Mouse (Mus musculus): Measurements from ENCODE around the gene Hspb9. TPM values are rescaled to one million over a fixed set of nuclear protein-coding genes. Genes with fewer than 3 reads are reported as not detected.

Hspb9 gene
- polyA plus RNA-seq, 1 experiment from 2014 or later = 0.24 TPM

DNA sequence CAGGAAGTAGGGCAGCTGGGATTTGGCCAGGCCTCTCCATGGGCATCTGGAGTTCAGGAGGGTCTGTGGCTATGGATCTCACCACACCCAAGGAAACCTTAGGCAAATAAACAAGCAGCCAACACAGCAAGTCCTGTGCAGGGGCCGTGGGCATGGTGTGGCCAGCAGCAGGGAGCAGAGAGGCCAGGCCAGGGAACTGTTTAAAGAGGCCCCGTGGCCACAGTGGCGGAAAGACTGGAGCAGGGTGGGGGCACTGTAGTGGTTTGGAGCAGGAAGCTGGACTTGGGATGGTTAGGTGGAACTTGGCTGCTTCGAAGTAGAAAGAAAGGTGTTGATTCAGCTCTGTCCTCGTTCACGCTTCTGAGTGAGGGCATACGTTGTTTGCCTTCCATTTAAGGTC lies 26.4 kb upstream of the Hspb9 start:
- 71% methylated on average over 7 of the region's 7 CpGs for WGBS
- H3K36me3 ChIP-seq (ENCODE audit: control insufficient read depth, insufficient read depth) = no peaks in the 10 kb centered on the region
- no peak for ATAC-seq (replicated peaks; ENCODE audit: extremely low read depth, insufficient read depth, low FRiP score)
- no peaks in the 10 kb centered on the region for H3K9me3 ChIP-seq (replicated peaks; ENCODE audit: control insufficient read depth, low read length)
- no peak overlapping the region for H3K9ac ChIP-seq (ENCODE audit: low read length)
- peaks cover 9% of the 10 kb centered on the region for H3K27me3 ChIP-seq (ENCODE audit: control insufficient read depth, insufficient read depth, low read length)
- no peak overlapping the region for H3K4me3 ChIP-seq (ENCODE audit: low read length)
- peaks cover 10% of the 10 kb centered on the region for H3K4me1 ChIP-seq (ENCODE audit: control insufficient read depth, insufficient read depth, low read length)
- no peak overlapping the region for H3K27ac ChIP-seq (ENCODE audit: low read length)
- no peak overlapping the region for H3K4me2 ChIP-seq (ENCODE audit: low read depth, low read length)

DNA sequence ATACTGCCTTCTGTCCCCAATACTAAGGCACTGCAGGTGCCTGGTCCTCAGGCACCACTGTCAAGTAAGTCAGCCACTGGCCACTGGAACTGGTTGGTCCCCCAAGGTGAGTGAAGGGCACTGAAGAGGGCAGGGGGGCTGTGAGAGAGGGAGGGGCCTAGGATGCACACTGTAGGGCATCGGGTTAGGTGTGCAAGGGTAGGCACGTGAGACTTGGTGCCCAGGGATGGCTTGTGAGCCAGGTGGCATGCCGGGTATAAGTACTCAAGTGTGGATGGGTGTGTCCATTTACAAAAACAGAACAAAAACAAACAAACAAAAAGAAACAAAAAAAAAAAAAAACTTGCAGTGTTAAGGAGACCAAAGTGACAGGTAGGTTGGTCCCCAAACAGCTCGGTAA lies 25.2 kb upstream of the Hspb9 start:
- ATAC-seq (replicated peaks; ENCODE audit: extremely low read depth, insufficient read depth, low FRiP score) = no peak
- H3K4me3 ChIP-seq (ENCODE audit: low read length) = no peak overlapping the region
- no peak overlapping the region for H3K9ac ChIP-seq (ENCODE audit: low read length)
- 59% methylated on average over 4 of the region's 4 CpGs for WGBS
- H3K27ac ChIP-seq (ENCODE audit: low read length) = no peak overlapping the region
- no peaks in the 10 kb centered on the region for H3K9me3 ChIP-seq (replicated peaks; ENCODE audit: control insufficient read depth, low read length)
- no peak overlapping the region for H3K4me2 ChIP-seq (ENCODE audit: low read depth, low read length)
- no peaks in the 10 kb centered on the region for H3K36me3 ChIP-seq (ENCODE audit: control insufficient read depth, insufficient read depth)
- H3K4me1 ChIP-seq (ENCODE audit: control insufficient read depth, insufficient read depth, low read length) = peaks cover 12% of the 10 kb centered on the region
- peaks cover 16% of the 10 kb centered on the region for H3K27me3 ChIP-seq (ENCODE audit: control insufficient read depth, insufficient read depth, low read length)

DNA sequence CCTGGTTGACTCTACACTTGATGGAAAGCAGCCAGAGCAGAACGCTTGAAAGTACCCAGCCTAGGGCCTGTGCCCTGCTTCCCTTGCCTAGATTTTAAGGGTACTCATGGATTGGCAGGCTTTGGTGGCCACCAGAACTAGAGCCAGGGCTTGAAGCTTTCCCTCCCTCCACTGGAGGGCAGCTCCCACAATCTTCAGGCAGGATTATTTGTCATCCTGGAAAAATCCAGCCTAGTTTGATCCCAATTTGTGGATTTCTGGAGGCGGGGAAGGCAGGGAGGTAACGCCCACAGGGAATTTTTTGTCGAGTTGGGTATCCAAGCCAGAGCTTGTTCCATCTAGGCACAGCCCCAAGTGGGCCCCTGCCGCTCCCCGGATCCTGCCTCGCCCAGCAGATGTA lies 23.3 kb upstream of the Hspb9 start:
- no peak overlapping the region for H3K4me3 ChIP-seq (ENCODE audit: low read length)
- H3K27me3 ChIP-seq (ENCODE audit: control insufficient read depth, insufficient read depth, low read length) = peaks cover 19% of the 10 kb centered on the region
- H3K4me2 ChIP-seq (ENCODE audit: low read depth, low read length) = no peak overlapping the region
- peaks cover 12% of the 10 kb centered on the region for H3K4me1 ChIP-seq (ENCODE audit: control insufficient read depth, insufficient read depth, low read length)
- WGBS = 64% methylated on average over 7 of the region's 7 CpGs
- no peak for ATAC-seq (replicated peaks; ENCODE audit: extremely low read depth, insufficient read depth, low FRiP score)
- no peak overlapping the region for H3K9ac ChIP-seq (ENCODE audit: low read length)
- H3K9me3 ChIP-seq (replicated peaks; ENCODE audit: control insufficient read depth, low read length) = no peaks in the 10 kb centered on the region
- no peak overlapping the region for H3K27ac ChIP-seq (ENCODE audit: low read length)
- no peaks in the 10 kb centered on the region for H3K36me3 ChIP-seq (ENCODE audit: control insufficient read depth, insufficient read depth)

DNA sequence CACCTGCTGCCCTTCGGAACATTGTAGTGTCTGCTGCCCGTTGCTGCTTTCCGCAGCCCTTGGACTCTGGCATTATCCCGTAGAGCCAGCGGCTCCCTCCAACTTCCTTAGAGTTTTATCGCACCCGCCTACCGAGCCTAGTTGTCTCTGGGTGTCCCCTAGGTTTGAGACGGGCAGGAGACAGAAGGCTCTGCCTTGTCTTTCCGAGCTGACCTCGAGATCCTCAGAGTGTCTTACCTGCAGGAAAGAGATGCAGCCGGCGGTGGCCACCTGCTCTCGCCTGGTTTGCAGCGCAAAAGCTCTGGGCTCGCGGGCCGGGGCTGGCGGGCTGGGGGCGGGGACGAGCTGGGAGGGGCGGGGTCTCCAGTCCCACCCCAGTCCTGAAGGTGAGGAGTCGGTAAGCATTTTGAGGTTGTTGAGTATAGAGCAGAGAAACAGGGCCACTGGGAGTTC lies 21.5 kb upstream of the Hspb9 start, which contains the start of gene Zfp385c:
Zfp385c (minus strand) TSS at position 292 of the 453 bp plus-strand sequence.
- 2% methylated on average over 23 of the region's 23 CpGs for WGBS
- ATAC-seq (replicated peaks; ENCODE audit: extremely low read depth, insufficient read depth, low FRiP score) = peak; percentile 41; the same call in 1 of the 2 replicates
- Histone ChIP-seq H3K4me1 (ENCODE audit: control insufficient read depth, insufficient read depth, low read length) (peaks cover 12% of the 10 kb centered on the region), H3K9ac (ENCODE audit: low read length) (peak within 1 kb of the TSS; percentile 49), H3K4me2 (ENCODE audit: low read depth, low read length) (peak within 1 kb of the TSS; percentile 82), H3K4me3 (ENCODE audit: low read length) (peak within 1 kb of the TSS; percentile 50), H3K27ac (ENCODE audit: low read length) (no peak within 1 kb of the TSS), H3K9me3 (replicated peaks; ENCODE audit: control insufficient read depth, low read length) (no peaks in the 10 kb centered on the region), H3K27me3 (ENCODE audit: control insufficient read depth, insufficient read depth, low read length) (peaks cover 19% of the 10 kb centered on the region), H3K36me3 (ENCODE audit: control insufficient read depth, insufficient read depth) (no peaks in the 10 kb centered on the region)

DNA sequence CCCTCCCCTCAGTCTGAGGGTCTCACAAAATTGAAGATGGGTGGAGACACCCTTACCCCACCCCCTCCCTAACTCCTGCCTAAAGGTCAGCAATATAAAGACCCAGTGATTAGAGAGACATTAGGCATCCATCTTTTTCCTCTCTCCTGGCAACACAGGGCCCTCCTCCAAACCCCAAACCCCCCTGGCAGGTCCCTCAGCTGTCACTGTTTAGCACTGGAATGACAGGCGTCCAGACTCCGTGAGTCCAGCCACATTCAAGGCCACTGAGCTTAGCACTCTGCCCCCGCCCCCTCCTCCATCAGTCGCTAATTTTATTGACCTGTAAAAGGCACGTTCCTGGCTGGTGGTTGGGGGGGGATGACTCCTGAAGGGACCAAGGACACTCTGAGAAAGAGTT lies 20.5 kb upstream of the Hspb9 start:
- Histone ChIP-seq H3K27ac (ENCODE audit: low read length) (no peak overlapping the region), H3K4me1 (ENCODE audit: control insufficient read depth, insufficient read depth, low read length) (peaks cover 12% of the 10 kb centered on the region), H3K4me2 (ENCODE audit: low read depth, low read length) (no peak overlapping the region), H3K9me3 (replicated peaks; ENCODE audit: control insufficient read depth, low read length) (no peaks in the 10 kb centered on the region), H3K27me3 (ENCODE audit: control insufficient read depth, insufficient read depth, low read length) (peaks cover 19% of the 10 kb centered on the region), H3K36me3 (ENCODE audit: control insufficient read depth, insufficient read depth) (no peaks in the 10 kb centered on the region), H3K4me3 (ENCODE audit: low read length) (no peak overlapping the region), H3K9ac (ENCODE audit: low read length) (no peak overlapping the region)
- 23% methylated on average over 5 of the region's 5 CpGs for WGBS
- ATAC-seq (replicated peaks; ENCODE audit: extremely low read depth, insufficient read depth, low FRiP score) = no peak

DNA sequence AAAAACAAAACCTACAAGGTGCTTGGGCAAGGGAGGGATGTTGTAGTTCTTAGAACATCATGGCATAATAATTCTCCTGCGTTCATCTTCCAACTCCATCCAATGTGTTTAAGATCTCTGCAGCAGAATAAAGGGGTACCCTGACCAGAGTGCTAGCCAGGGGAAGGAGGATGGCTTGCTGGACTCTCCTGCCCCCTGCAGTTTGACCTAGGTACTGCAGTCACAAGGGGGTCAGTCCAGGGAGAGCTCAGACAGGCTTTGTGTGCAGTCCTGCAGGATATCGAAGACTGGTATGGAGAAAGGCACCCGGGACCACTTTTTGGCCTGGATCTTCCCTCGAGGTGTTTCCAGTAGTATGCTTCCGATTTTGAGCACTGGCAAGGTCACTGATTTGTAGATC lies 18.7 kb upstream of the Hspb9 start:
- Histone ChIP-seq H3K9ac (ENCODE audit: low read length) (no peak overlapping the region), H3K4me2 (ENCODE audit: low read depth, low read length) (no peak overlapping the region), H3K4me1 (ENCODE audit: control insufficient read depth, insufficient read depth, low read length) (peaks cover 12% of the 10 kb centered on the region), H3K9me3 (replicated peaks; ENCODE audit: control insufficient read depth, low read length) (no peaks in the 10 kb centered on the region), H3K4me3 (ENCODE audit: low read length) (no peak overlapping the region), H3K36me3 (ENCODE audit: control insufficient read depth, insufficient read depth) (no peaks in the 10 kb centered on the region), H3K27ac (ENCODE audit: low read length) (no peak overlapping the region), H3K27me3 (ENCODE audit: control insufficient read depth, insufficient read depth, low read length) (peaks cover 19% of the 10 kb centered on the region)
- whole genome bisulfite sequencing = 39% methylated on average over 5 of the region's 5 CpGs
- ATAC-seq (replicated peaks; ENCODE audit: extremely low read depth, insufficient read depth, low FRiP score) = 0 out of 2 replicates have a peak, but pooled peaks have one; percentile 41

DNA sequence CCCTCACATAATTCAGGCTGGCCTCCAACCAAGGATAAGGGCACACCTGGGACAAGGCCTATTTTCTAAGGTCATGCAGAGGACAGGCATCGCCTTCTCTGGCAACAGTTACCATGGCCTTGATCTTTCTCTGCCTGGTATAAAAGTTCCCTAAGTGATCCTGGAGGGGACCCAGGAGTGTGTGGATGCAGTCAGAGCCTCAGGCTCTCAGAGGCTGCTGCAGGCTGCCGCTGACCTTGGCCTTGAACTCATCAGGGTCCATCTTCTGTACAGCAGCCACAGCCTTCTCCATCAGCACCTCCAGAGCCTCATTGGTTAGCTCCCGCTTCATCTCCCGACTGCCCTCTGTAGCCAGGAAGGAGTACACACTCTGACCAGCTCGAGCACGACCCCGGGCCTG lies 15.7 kb upstream of the Hspb9 start:
- H3K9me3 ChIP-seq (replicated peaks; ENCODE audit: control insufficient read depth, low read length) = no peaks in the 10 kb centered on the region
- WGBS = 61% methylated on average over 7 of the region's 7 CpGs
- H3K4me1 ChIP-seq (ENCODE audit: control insufficient read depth, insufficient read depth, low read length) = peaks cover 6% of the 10 kb centered on the region
- H3K27me3 ChIP-seq (ENCODE audit: control insufficient read depth, insufficient read depth, low read length) = peaks cover 7% of the 10 kb centered on the region; the same call in 1 of the 2 replicates
- no peak overlapping the region for H3K27ac ChIP-seq (ENCODE audit: low read length)
- no peak overlapping the region for H3K4me2 ChIP-seq (ENCODE audit: low read depth, low read length)
- H3K4me3 ChIP-seq (ENCODE audit: low read length) = no peak overlapping the region
- H3K9ac ChIP-seq (ENCODE audit: low read length) = no peak overlapping the region
- no peak for ATAC-seq (replicated peaks; ENCODE audit: extremely low read depth, insufficient read depth, low FRiP score)
- H3K36me3 ChIP-seq (ENCODE audit: control insufficient read depth, insufficient read depth) = no peaks in the 10 kb centered on the region

DNA sequence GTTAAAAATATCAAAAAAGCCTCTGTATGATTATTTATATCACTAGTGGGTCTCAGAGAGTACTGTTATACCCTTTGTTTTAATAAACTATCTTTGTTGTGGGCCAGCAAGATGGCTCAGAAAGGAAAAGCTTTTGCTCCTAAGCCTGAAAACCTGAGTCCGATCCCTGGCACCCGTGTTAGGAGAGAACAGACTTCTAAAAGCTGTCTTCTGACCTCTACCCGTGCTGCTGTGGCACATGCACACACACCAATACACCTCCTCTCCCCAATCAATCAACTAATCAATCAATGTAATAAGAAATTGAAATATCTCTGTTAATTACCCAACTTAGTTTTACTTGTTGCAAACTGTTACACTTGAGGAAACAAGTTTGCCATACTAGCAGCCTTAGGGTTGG lies 12.9 kb upstream of the Hspb9 start:
- no peak overlapping the region for H3K27ac ChIP-seq (ENCODE audit: low read length)
- peaks cover 11% of the 10 kb centered on the region for H3K36me3 ChIP-seq (ENCODE audit: control insufficient read depth, insufficient read depth)
- no peaks in the 10 kb centered on the region for H3K9me3 ChIP-seq (replicated peaks; ENCODE audit: control insufficient read depth, low read length)
- no peak overlapping the region for H3K4me3 ChIP-seq (ENCODE audit: low read length)
- H3K4me1 ChIP-seq (ENCODE audit: control insufficient read depth, insufficient read depth, low read length) = peaks cover 11% of the 10 kb centered on the region
- H3K27me3 ChIP-seq (ENCODE audit: control insufficient read depth, insufficient read depth, low read length) = no peaks in the 10 kb centered on the region
- ATAC-seq (replicated peaks; ENCODE audit: extremely low read depth, insufficient read depth, low FRiP score) = no peak
- H3K9ac ChIP-seq (ENCODE audit: low read length) = no peak overlapping the region; the same call in 1 of the 2 replicates
- peak overlapping the region; percentile 33; the same call in 1 of the 2 replicates for H3K4me2 ChIP-seq (ENCODE audit: low read depth, low read length)
- 72% methylated on average over 3 of the region's 3 CpGs for WGBS

DNA sequence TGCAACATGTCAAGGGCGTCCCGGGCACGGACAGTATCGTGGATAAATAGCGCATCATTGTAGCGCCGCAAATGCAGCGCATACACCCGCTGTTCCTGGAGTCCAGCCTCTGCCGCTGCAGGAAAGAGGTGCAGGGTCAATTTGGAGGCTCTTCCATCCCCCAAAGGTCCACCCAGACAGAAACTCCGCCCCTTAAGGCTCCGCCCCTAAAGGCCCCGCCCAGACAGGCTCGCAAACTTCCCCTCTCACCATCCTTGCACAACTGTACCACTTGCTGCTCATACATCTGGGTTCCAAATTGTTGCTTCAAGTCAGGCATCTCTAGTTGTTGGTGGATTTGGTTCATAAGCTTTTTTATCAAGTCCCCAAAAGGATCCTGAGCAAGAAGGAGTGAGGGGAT lies 12.3 kb upstream of the Hspb9 start:
- Histone ChIP-seq H3K36me3 (ENCODE audit: control insufficient read depth, insufficient read depth) (peaks cover 16% of the 10 kb centered on the region), H3K27ac (ENCODE audit: low read length) (no peak overlapping the region), H3K4me1 (ENCODE audit: control insufficient read depth, insufficient read depth, low read length) (peaks cover 11% of the 10 kb centered on the region), H3K9ac (ENCODE audit: low read length) (no peak overlapping the region; the same call in 1 of the 2 replicates), H3K9me3 (replicated peaks; ENCODE audit: control insufficient read depth, low read length) (no peaks in the 10 kb centered on the region), H3K4me2 (ENCODE audit: low read depth, low read length) (peak overlapping the region; percentile 33; the same call in 1 of the 2 replicates), H3K27me3 (ENCODE audit: control insufficient read depth, insufficient read depth, low read length) (no peaks in the 10 kb centered on the region), H3K4me3 (ENCODE audit: low read length) (peak overlapping the region; percentile 26)
- 6% methylated on average over 14 of the region's 14 CpGs for WGBS
- ATAC-seq (replicated peaks; ENCODE audit: extremely low read depth, insufficient read depth, low FRiP score) = no peak

Data from heart, embryonic 16.5 days (tissue).